Mouse (Mus musculus) C2C12 (cell line): ENCODE data around the gene Phf24.

ENCODE experiments used
- CEBPB ChIP-seq: IDR thresholded peaks from one replicate; pipeline ENCODE4 v1.6.1; 2011; ENCODE audit warnings: low read depth, mild to moderate bottlenecking, control low read depth, moderate library complexity
- CTCF ChIP-seq: IDR thresholded peaks from one replicate; pipeline ENCODE4 v1.5.1; 2011; ENCODE audit not compliant: control insufficient read depth, insufficient read depth, insufficient read length
- FOSL1 ChIP-seq: IDR thresholded peaks from one replicate; pipeline ENCODE4 v1.8.0; 2011; ENCODE audit warnings: mild to moderate bottlenecking, low read length; ENCODE audit not compliant: poor library complexity, insufficient read depth, severe bottlenecking
- MAX ChIP-seq: IDR thresholded peaks from one replicate; pipeline ENCODE4 v1.6.1; 2011; ENCODE audit warnings: mild to moderate bottlenecking, control low read depth
- MYOD1 ChIP-seq: IDR thresholded peaks from one replicate; pipeline ENCODE4 v1.6.1; 2011; ENCODE audit warnings: low read depth; ENCODE audit not compliant: control insufficient read depth, insufficient read length
- MYOG ChIP-seq: IDR thresholded peaks from one replicate; pipeline ENCODE4 v1.6.1; 2011; ENCODE audit not compliant: control insufficient read depth, insufficient read length; ENCODE audit errors: extremely low read depth

GRCm38 (mm10) chr4:42956581-42956980 lies 40.1 kb downstream of the Phf24 start:
- TF ChIP-seq CTCF (no peak), MYOD1 (no peak), MAX (no peak), MYOG (no peak), FOSL1 (no peak), CEBPB (no peak)
